Mouse (Mus musculus): ENCODE data around the gene Fam13c.

DNA sequence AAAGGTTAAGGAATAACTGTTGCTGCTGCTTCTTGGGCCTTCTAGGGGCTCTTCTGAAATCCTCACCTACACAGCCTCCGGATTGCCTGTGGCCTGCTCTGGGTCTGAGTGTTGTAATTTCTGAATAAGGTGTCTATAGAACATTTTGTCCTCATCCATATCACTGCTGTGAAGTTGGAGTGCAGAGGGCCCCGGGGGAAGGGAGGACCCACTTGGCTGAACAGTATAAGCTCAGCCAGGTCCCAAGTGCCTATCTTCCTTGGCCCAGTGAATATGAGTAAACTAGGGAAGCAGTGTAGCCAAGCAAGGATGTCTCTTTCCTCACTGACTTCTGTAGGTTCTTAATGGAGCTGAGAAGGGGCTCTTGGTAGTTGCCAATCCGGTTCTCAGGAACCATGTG, 112.2 kb downstream of the Fam13c start:
- TF ChIP-seq POLR2A (IDR thresholded peaks at IDR 0.05; ENCODE audit: control insufficient read depth, extremely low read depth, insufficient read depth, low read length, poor library complexity) (no peak), CTCF (IDR thresholded peaks at IDR 0.05; ENCODE audit: borderline replicate concordance, control insufficient read depth, extremely low read depth, insufficient read depth, low read length, poor library complexity) (no peak)
